Mouse (Mus musculus): Measurements from ENCODE around the gene Atg5.

DNA sequence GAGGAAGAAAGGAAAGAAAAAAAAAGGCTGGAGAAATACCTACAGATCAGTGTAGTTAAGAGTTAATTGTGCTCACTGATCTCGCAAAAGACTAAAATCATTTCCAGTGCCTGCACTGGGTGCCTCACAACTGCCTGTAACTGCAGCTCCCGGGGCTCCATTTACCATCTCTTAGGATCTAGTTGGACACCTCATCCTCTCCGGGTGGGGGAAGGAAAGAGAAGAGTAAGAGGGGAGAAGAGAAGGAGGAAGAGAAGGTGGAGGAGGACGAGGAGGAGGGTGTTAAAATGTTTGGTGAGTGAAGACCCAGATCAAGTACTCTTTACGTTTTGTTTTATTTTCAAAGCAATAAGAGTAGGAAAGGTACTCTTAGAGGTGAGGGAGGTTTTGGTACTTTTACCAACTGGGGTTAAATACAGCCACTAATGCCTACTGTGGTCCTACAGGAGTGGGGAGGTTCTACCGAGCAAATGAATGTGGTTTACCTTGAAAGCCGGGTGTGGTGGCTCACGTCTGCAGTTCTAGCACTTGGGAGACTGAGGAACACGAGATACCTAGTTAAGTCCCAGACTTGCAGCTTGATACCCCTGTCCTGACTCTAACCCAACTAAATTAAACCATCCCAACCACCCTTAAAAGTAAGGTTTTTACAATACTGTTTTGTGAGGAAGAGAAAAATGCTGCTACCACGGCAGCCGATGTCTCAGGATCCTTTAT lies 574 bp upstream of the Atg5 start:
- TF ChIP-seq CTCF (conservative IDR thresholded peaks at IDR 0.05; ENCODE audit: low read length) (no peak), NANOG (IDR thresholded peaks at IDR 0.05; ENCODE audit: borderline replicate concordance, low read length) (no peak)
